In the genomic region with DNA sequence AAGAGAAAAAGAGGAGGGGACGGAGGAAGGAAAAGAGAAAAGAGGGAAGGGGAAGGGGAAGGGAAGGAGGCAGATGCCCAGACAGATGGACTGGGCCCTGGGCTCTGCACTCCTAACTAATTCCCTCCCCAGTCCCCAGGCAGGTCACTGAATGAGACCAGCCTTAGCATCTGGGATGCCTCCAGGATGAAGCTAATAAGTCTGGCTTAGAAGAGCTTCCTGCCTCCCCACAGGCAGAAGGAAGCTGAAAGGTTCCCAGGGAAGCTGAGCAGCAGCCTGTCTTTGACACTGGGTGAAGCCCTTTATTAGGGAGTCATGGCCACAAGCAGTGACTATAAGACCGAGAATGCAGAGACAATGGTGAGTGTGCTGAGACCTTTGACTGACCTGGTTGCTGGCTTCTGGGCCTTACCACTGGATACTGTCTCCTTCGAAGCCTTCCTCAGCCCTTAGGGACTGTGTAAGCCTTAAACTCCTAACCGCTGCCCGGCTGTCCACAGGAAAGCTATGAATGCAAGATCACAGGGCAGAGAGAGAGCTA, we compare ENCODE assay signal across 12 mouse cellular contexts.
DNase-seq lines count a peak whose midpoint lies in the region; ATAC-seq and TF ChIP-seq lines count a peak whose summit lies in the region.
"Had no signal": no experiment of that assay in that cellular context is flagged by ENCODE, and none has a peak within 500 bp of the region (broad histone marks: within the 10 kb centered on the region; RNA-seq: fewer than 3 reads in every experiment).

No protein-coding gene starts in this region.

- H3K4me2 ChIP-seq in forebrain, embryonic 12.5 days: no peak overlapping the region
- H3K4me2 ChIP-seq in hindbrain, embryonic 15.5 days: no peak overlapping the region
- no peak overlapping the region for H3K4me2 ChIP-seq in hindbrain, embryonic 14.5 days (replicated peaks)
- H3K4me2 ChIP-seq in midbrain, embryonic 12.5 days (replicated peaks): no peak overlapping the region
- no peak overlapping the region for H3K4me2 ChIP-seq in midbrain, embryonic 16.5 days (ENCODE audit: low read length)
- H3K4me2 ChIP-seq in lung, postnatal 0 days (replicated peaks; ENCODE audit: low read depth, low read length): no peak overlapping the region
- H3K4me2 ChIP-seq: embryonic facial prominence, embryonic 13.5 days; liver, embryonic 12.5 days; lung, embryonic 15.5 days; stomach, embryonic 15.5 days had no signal

- H3K4me3 ChIP-seq in forebrain, embryonic 10.5 days: no peak overlapping the region
- no peak overlapping the region for H3K4me3 ChIP-seq in forebrain, embryonic 12.5 days (replicated peaks)
- H3K4me3 ChIP-seq in hindbrain, embryonic 15.5 days: no peak overlapping the region
- no peak overlapping the region for H3K4me3 ChIP-seq in hindbrain, embryonic 14.5 days (replicated peaks; ENCODE audit: low read length)
- no peak overlapping the region for H3K4me3 ChIP-seq in midbrain, embryonic 12.5 days
- H3K4me3 ChIP-seq in midbrain, embryonic 16.5 days (ENCODE audit: low read depth, low read length): no peak overlapping the region
- H3K4me3 ChIP-seq in lung, postnatal 0 days (ENCODE audit: low read depth, low read length): no peak overlapping the region
- H3K4me3 ChIP-seq: embryonic facial prominence, embryonic 13.5 days; liver, embryonic 12.5 days; lung, embryonic 15.5 days; stomach, embryonic 15.5 days had no signal

- H3K27ac ChIP-seq in forebrain, embryonic 10.5 days: peak overlapping the region; percentile 6
- no peak overlapping the region for H3K27ac ChIP-seq in forebrain, embryonic 12.5 days
- H3K27ac ChIP-seq in hindbrain, embryonic 15.5 days (replicated peaks): peak overlapping the region; percentile 13; the same call in 1 of the 2 replicates
- no peak overlapping the region for H3K27ac ChIP-seq in hindbrain, embryonic 14.5 days
- 0 out of 2 replicates have a peak overlapping the region, but pooled peaks have one; percentile 42 for H3K27ac ChIP-seq in midbrain, embryonic 12.5 days (replicated peaks)
- H3K27ac ChIP-seq in midbrain, embryonic 16.5 days (ENCODE audit: low read length): no peak overlapping the region
- no peak overlapping the region for H3K27ac ChIP-seq in lung, postnatal 0 days (ENCODE audit: low read length)
- H3K27ac ChIP-seq: embryonic facial prominence, embryonic 13.5 days; liver, embryonic 12.5 days; lung, embryonic 15.5 days; stomach, embryonic 15.5 days had no signal

- H3K9ac ChIP-seq in forebrain, embryonic 12.5 days: no peak overlapping the region
- no peak overlapping the region for H3K9ac ChIP-seq in hindbrain, embryonic 15.5 days
- H3K9ac ChIP-seq in hindbrain, embryonic 14.5 days: no peak overlapping the region
- no peak overlapping the region for H3K9ac ChIP-seq in midbrain, embryonic 12.5 days (replicated peaks)
- H3K9ac ChIP-seq in midbrain, embryonic 16.5 days (ENCODE audit: low read depth, low read length): no peak overlapping the region
- H3K9ac ChIP-seq in lung, postnatal 0 days (replicated peaks; ENCODE audit: low read depth): no peak overlapping the region
- H3K9ac ChIP-seq: embryonic facial prominence, embryonic 13.5 days; liver, embryonic 12.5 days; lung, embryonic 15.5 days; stomach, embryonic 15.5 days had no signal

- no peak for ATAC-seq in forebrain, embryonic 12.5 days (ENCODE audit: low FRiP score)
- no peak for ATAC-seq in hindbrain, embryonic 15.5 days (ENCODE audit: low FRiP score, low read depth)
- ATAC-seq in hindbrain, embryonic 14.5 days (ENCODE audit: low FRiP score): no peak
- ATAC-seq in midbrain, embryonic 12.5 days (ENCODE audit: low FRiP score, low read depth): no peak
- ATAC-seq in midbrain, embryonic 16.5 days: no peak
- ATAC-seq in lung, postnatal 0 days: no peak
- ATAC-seq: liver, embryonic 12.5 days had no signal

- WGBS in forebrain, embryonic 10.5 days: 66% methylated on average over 5 of the region's 5 CpGs
- WGBS in forebrain, embryonic 12.5 days: 71% methylated on average over 5 of the region's 5 CpGs
- WGBS in hindbrain, embryonic 15.5 days: 62% methylated on average over 5 of the region's 5 CpGs
- 56% methylated on average over 5 of the region's 5 CpGs for WGBS in hindbrain, embryonic 14.5 days
- WGBS in midbrain, embryonic 12.5 days: 58% methylated on average over 5 of the region's 5 CpGs
- WGBS in midbrain, embryonic 16.5 days: 61% methylated on average over 5 of the region's 5 CpGs
- 75% methylated on average over 5 of the region's 5 CpGs for WGBS in lung, postnatal 0 days

- no peaks in the 10 kb centered on the region for H3K9me3 ChIP-seq in forebrain, embryonic 10.5 days
- H3K9me3 ChIP-seq in forebrain, embryonic 12.5 days: no peaks in the 10 kb centered on the region
- H3K9me3 ChIP-seq in hindbrain, embryonic 15.5 days: no peaks in the 10 kb centered on the region
- no peaks in the 10 kb centered on the region for H3K9me3 ChIP-seq in hindbrain, embryonic 14.5 days (ENCODE audit: control insufficient read depth, low read length)
- H3K9me3 ChIP-seq in midbrain, embryonic 12.5 days: no peaks in the 10 kb centered on the region
- H3K9me3 ChIP-seq in midbrain, embryonic 16.5 days (replicated peaks; ENCODE audit: control insufficient read depth, low read length, poor library complexity, severe bottlenecking): no peaks in the 10 kb centered on the region
- H3K9me3 ChIP-seq in lung, postnatal 0 days (ENCODE audit: low read length): no peaks in the 10 kb centered on the region
- H3K9me3 ChIP-seq: embryonic facial prominence, embryonic 13.5 days; liver, embryonic 12.5 days; lung, embryonic 15.5 days; stomach, embryonic 15.5 days had no signal

- no peak for TF ChIP-seq EP300 in lung, postnatal 0 days (IDR thresholded peaks at IDR 0.05)

- H3K4me1 ChIP-seq in forebrain, embryonic 10.5 days: peaks cover 46% of the 10 kb centered on the region
- peaks cover 28% of the 10 kb centered on the region for H3K4me1 ChIP-seq in forebrain, embryonic 12.5 days
- peaks cover 30% of the 10 kb centered on the region for H3K4me1 ChIP-seq in hindbrain, embryonic 15.5 days (replicated peaks)
- H3K4me1 ChIP-seq in hindbrain, embryonic 14.5 days (replicated peaks; ENCODE audit: control insufficient read depth, insufficient read depth, low read length): peaks cover 20% of the 10 kb centered on the region; the same call in 1 of the 2 replicates
- H3K4me1 ChIP-seq in midbrain, embryonic 12.5 days: peaks cover 22% of the 10 kb centered on the region
- peaks cover 27% of the 10 kb centered on the region for H3K4me1 ChIP-seq in midbrain, embryonic 16.5 days (ENCODE audit: control insufficient read depth, insufficient read depth, low read length)
- no peaks in the 10 kb centered on the region; the same call in none of the 2 replicates for H3K4me1 ChIP-seq in lung, postnatal 0 days (ENCODE audit: insufficient read depth, low read depth, low read length)
- H3K4me1 ChIP-seq: embryonic facial prominence, embryonic 13.5 days had no signal

- no peaks in the 10 kb centered on the region for H3K27me3 ChIP-seq in forebrain, embryonic 10.5 days (ENCODE audit: poor library complexity, severe bottlenecking)
- no peaks in the 10 kb centered on the region for H3K27me3 ChIP-seq in forebrain, embryonic 12.5 days
- no peaks in the 10 kb centered on the region for H3K27me3 ChIP-seq in hindbrain, embryonic 15.5 days
- no peaks in the 10 kb centered on the region for H3K27me3 ChIP-seq in hindbrain, embryonic 14.5 days (ENCODE audit: control insufficient read depth, insufficient read depth, low read length)
- H3K27me3 ChIP-seq in midbrain, embryonic 12.5 days: 0 out of 2 replicates have a peak, but pooled peaks cover 5% of the 10 kb centered on the region
- no peaks in the 10 kb centered on the region for H3K27me3 ChIP-seq in midbrain, embryonic 16.5 days (ENCODE audit: control insufficient read depth, insufficient read depth, low read depth, low read length)
- H3K27me3 ChIP-seq in lung, postnatal 0 days (replicated peaks; ENCODE audit: insufficient read depth, low read length): no peaks in the 10 kb centered on the region
- H3K27me3 ChIP-seq: embryonic facial prominence, embryonic 13.5 days; lung, embryonic 15.5 days; stomach, embryonic 15.5 days had no signal

- no peak for DNase-seq in forebrain, embryonic 10.5 days (ENCODE audit: extremely low spot score, low spot score)
- DNase-seq in hindbrain, embryonic 14.5 days (ENCODE audit: low spot score): no peak
- DNase-seq in lung, postnatal 0 days (ENCODE audit: low spot score): no peak
- DNase-seq: layer of hippocampus, postnatal 36 days had no signal

- no peaks in the 10 kb centered on the region for H3K36me3 ChIP-seq in forebrain, embryonic 10.5 days (replicated peaks)
- no peaks in the 10 kb centered on the region for H3K36me3 ChIP-seq in forebrain, embryonic 12.5 days (replicated peaks)
- no peaks in the 10 kb centered on the region for H3K36me3 ChIP-seq in hindbrain, embryonic 15.5 days
- no peaks in the 10 kb centered on the region for H3K36me3 ChIP-seq in hindbrain, embryonic 14.5 days (replicated peaks; ENCODE audit: control insufficient read depth, insufficient read depth)
- H3K36me3 ChIP-seq in midbrain, embryonic 12.5 days: no peaks in the 10 kb centered on the region
- no peaks in the 10 kb centered on the region for H3K36me3 ChIP-seq in midbrain, embryonic 16.5 days (ENCODE audit: control insufficient read depth, insufficient read depth, low read length)
- H3K36me3 ChIP-seq in lung, postnatal 0 days (ENCODE audit: insufficient read depth, low read length): no peaks in the 10 kb centered on the region
- H3K36me3 ChIP-seq: embryonic facial prominence, embryonic 13.5 days; liver, embryonic 12.5 days; lung, embryonic 15.5 days; stomach, embryonic 15.5 days had no signal

- no peak for TF ChIP-seq CTCF in lung, postnatal 0 days (IDR thresholded peaks at IDR 0.05)

Comparison
In these comparisons a context has a peak if more than half of its experiments do, and no peak if none do; other contexts are left out.
1. H3K27ac ChIP-seq: peak in forebrain, embryonic 10.5 days (single experiment), hindbrain, embryonic 15.5 days (single experiment) and midbrain, embryonic 12.5 days (single experiment); none in forebrain, embryonic 12.5 days (single experiment), hindbrain, embryonic 14.5 days (single experiment), midbrain, embryonic 16.5 days (single experiment) and lung, postnatal 0 days (single experiment).